Mouse (Mus musculus): ENCODE results near the gene Mrpl20.
A peak's percentile ranks its signal among the peaks of the same experiment; 100 is the strongest.

Mrpl20 gene

GRCm38 (mm10) chr4:155833234-155833633 is 30.6 kb downstream of the Mrpl20 start:
- DNase-seq, result no peak

- DNase-seq, result peak; percentile 71
These were observed 31.2 kb downstream of the Mrpl20 start for GRCm38 (mm10) chr4:155833836-155834235.

GRCm38 (mm10) chr4:155837404-155838010 is 34.8 kb downstream of the Mrpl20 start:
- no peak for DNase-seq

GRCm38 (mm10) chr4:155838187-155839153 is 35.8 kb downstream of the Mrpl20 start:
- no peak for DNase-seq

DNA sequence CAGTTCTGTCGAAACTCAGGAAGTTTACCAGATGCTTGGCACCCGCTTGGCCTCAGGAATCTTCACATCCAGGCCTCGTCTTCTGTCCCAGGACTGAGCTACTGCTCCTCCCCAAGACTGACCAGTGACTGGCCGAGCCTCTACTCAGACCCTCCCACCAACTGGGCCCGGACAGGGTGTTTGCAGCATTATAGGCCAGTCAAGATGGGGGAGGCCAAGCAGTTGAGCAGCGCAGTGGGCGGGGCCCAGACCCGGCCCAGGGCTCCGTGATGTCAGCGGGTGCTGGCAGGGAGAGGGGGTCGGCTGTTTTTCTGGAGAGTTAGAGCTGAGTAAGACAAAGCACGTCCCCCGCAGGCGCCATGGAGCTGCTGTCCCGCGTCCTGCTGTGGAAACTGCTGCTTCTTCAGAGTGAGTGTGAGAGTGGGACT is 36.8 kb downstream of the Mrpl20 start, which contains the start of gene Mxra8:
Gene Mxra8, plus strand, starts transcription at position 198 of the 428 bp plus-strand sequence.
- DNase-seq, result no peak

DNA sequence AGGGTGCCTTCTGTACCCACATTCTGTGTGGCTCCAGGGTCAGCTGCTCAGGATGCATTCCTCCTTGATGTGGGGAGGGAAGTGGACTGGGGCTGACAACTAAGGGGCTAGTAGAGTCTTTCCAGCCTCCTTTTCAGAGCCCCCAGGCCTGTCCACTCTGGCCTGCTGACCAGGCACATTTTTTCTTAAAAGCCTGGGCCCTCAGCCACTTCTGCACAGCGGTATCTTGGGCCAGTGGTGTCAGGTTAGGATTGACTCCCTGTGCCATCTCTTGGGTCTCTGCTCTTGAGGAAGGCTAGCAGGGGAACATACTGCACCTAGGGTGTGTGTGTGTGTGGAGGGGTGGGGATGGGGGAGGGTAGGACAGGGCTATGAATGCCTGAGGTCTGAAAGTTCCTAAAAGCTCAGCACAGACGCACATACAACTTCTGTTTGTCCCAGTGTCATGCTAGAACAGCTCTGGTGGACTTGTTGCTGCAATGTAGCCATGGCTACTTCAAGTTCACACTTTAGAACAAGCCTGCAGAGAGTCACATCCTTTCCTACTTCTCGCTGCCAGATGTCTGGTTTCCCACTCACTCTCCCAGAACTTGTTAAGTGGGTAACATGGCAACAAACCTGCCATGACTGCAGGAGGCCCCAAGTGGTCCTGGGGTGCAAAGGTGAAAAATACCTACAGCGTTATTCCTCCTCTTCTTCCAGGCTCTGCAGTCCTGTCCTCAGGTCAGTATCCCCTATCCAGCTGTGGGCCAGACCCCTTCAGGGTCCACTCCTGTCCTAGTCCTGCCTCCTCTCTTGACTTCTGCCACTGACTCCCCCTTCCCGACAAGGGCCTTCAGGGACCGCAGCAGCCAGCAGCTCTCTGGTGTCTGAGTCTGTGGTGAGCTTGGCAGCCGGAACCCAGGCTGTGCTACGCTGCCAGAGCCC is 37.7 kb downstream of the Mrpl20 start:
- DNase-seq, result no peak

DNA sequence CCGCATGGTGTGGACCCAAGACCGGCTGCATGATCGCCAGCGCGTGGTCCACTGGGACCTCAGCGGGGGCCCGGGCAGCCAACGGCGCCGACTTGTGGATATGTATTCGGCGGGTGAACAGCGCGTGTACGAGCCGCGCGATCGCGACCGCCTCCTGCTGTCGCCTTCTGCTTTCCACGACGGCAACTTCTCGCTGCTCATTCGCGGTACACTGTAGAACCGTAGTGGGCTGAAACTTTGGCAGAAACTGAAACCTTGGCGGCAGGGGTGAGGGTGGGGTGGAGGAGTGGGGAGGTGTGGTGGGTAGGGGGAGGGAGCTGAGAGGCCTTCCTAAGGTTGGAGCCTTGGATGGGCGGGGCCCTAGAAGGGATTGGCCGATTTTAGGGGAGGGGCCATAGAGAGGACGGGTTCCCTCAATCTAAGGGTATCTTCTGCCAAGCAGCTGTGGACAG is 38.4 kb downstream of the Mrpl20 start:
- peak; percentile 75 for DNase-seq

GRCm38 (mm10) chr4:155841651-155842270 is 39.1 kb downstream of the Mrpl20 start:
- DNase-seq, result no peak

DNA sequence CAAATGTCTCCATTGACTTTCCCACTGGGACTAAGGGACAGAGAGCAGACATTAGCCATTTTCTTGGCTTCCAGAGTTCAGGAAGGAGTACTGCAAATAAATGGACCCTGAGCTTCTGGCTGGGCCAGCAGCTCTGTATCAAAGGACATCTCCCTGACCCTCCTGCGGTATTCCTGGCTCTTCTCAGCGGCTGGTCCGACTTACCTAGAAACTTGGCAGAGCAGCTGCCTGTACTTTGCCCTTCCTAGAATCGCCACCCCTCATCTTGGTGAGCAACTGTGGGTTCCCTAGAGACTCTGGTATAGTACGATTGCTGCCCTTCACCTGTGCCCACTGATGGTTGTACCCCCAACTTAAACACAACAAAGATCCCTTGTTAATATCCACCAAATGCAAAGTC is 40.6 kb downstream of the Mrpl20 start:
- DNase-seq, result no peak

- DNase-seq, result peak; percentile 99
These were observed 44.3 kb downstream of the Mrpl20 start, which contains the start of gene Dvl1 for GRCm38 (mm10) chr4:155846871-155847578. TSS of gene Dvl1 (plus strand) at chr4:155847402.

DNA sequence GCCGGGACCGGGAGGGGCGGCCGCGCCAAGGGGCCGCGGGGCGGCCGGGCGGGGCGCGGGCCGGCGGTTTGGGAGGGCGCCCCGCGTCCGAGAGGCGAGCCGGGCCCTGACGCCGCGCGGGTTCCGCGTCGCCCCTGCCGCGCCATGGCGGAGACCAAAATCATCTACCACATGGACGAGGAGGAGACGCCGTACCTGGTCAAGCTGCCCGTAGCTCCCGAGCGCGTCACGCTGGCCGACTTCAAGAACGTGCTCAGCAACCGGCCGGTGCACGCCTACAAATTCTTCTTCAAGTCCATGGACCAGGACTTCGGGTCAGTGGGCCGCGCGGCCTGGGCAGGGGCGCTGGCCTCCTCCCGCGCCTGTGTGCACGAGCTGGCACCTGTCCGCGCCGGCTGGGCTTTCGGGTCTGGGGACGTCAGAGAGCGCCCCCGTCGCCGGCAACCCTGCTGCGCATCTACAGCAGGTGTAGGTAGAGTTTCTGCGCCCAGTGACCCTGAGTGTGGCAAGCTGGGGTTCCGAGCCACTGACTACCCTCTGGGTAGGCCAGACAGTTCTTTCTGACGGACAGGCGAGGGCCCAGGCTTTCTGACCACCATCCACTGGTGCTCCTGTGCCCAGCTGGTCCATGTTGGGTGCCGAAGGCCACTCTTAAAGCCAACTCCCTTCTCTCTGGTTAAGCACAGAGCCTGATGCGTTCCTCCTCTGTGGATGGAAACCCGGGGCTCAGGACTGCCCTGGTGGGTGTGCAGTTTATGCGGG is 45.1 kb downstream of the Mrpl20 start:
- DNase-seq, result peak; percentile 73

- peak; percentile 31 for DNase-seq
These were observed 45.9 kb downstream of the Mrpl20 start for GRCm38 (mm10) chr4:155848434-155849095.

GRCm38 (mm10) chr4:155849391-155849790 is 46.7 kb downstream of the Mrpl20 start:
- DNase-seq, result no peak

GRCm38 (mm10) chr4:155849792-155850451 is 47.2 kb downstream of the Mrpl20 start:
- DNase-seq, result no peak

- no peak for DNase-seq
These were observed 48.7 kb downstream of the Mrpl20 start for GRCm38 (mm10) chr4:155851368-155851767.

- DNase-seq, result no peak
These were observed 49.3 kb downstream of the Mrpl20 start for GRCm38 (mm10) chr4:155851951-155852411.

- no peak for DNase-seq
These were observed 50.7 kb downstream of the Mrpl20 start for GRCm38 (mm10) chr4:155853421-155853820.

DNA sequence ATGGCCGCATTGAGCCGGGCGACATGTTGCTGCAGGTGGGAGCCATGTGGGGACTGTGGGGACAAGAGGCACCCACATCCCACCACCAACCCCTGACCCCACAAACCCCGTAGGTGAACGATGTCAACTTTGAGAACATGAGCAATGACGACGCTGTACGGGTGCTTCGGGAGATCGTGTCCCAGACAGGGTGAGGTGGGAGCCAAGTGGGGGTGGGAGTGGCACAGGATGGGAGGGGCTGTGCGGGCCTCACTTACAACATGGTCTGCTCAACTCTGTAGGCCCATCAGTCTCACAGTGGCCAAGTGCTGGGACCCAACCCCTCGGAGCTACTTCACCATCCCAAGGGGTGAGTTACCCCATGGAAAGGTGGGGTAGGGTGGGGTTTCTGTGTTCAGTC is 52.3 kb downstream of the Mrpl20 start:
- no peak for DNase-seq

DNA sequence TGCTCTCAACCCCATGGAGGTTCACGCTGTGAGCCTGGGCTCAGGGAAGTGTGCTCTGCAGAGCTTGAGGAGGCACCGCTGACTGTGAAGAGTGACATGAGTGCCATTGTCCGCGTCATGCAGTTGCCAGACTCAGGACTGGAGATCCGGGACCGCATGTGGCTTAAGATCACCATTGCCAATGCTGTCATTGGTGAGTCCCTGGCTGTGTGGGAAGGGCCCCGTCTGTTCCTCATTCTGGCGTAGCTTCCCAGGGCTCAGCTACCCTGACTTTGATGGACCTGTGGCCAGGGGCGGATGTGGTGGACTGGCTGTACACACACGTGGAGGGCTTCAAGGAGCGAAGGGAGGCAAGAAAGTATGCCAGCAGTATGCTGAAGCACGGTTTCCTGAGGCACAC is 53.4 kb downstream of the Mrpl20 start:
- DNase-seq, result no peak

Data from thymus, postnatal 4 days (tissue).